Mouse (Mus musculus): ENCODE results near the gene Yipf1. TPM values are rescaled to one million over a fixed set of nuclear protein-coding genes. Genes with fewer than 3 reads are reported as not detected.
"Not testable (repeated sequence)": the region's sequence is repeated elsewhere in the genome, so short reads cannot be mapped to it uniquely, and the experiment has no call there.

Gene Yipf1
- polyA plus RNA-seq, 1 experiment from 2014 or later, result 33.6 TPM

- 88% methylated on average over 20 of the region's 20 CpGs for WGBS (ENCODE audit: missing documents)
- H3K27ac ChIP-seq, result no peak overlapping the region
- no peak overlapping the region for H3K4me3 ChIP-seq (ENCODE audit: inconsistent target)
- H3K79me2 ChIP-seq (ENCODE audit: inconsistent target), result no peaks in the 10 kb centered on the region
- H3K36me3 ChIP-seq (ENCODE audit: inconsistent target), result peaks cover 60% of the 10 kb centered on the region
Measured at GRCm38 (mm10) chr4:107348529-107349310, 34.6 kb downstream of the Yipf1 start.

- 84% methylated on average over 8 of the region's 8 CpGs for WGBS (ENCODE audit: missing documents)
- Histone ChIP-seq H3K79me2 (ENCODE audit: inconsistent target) (no peaks in the 10 kb centered on the region), H3K36me3 (ENCODE audit: inconsistent target) (peaks cover 61% of the 10 kb centered on the region), H3K4me3 (ENCODE audit: inconsistent target) (no peak overlapping the region), H3K27ac (no peak overlapping the region)
Measured at GRCm38 (mm10) chr4:107349311-107350008, 35.3 kb downstream of the Yipf1 start.

GRCm38 (mm10) chr4:107351368-107351767 lies 37.2 kb downstream of the Yipf1 start:
- H3K27ac ChIP-seq, result no peak overlapping the region
- no peaks in the 10 kb centered on the region for H3K79me2 ChIP-seq (ENCODE audit: inconsistent target)
- no peak overlapping the region for H3K4me3 ChIP-seq (ENCODE audit: inconsistent target)
- peaks cover 45% of the 10 kb centered on the region for H3K36me3 ChIP-seq (ENCODE audit: inconsistent target)

- Histone ChIP-seq H3K36me3 (ENCODE audit: inconsistent target) (peaks cover 39% of the 10 kb centered on the region), H3K4me3 (ENCODE audit: inconsistent target) (no peak overlapping the region)
- WGBS (ENCODE audit: missing documents), result 97% methylated on average over 3 of the region's 3 CpGs
Measured at GRCm38 (mm10) chr4:107353612-107354011, 39.4 kb downstream of the Yipf1 start.

GRCm38 (mm10) chr4:107354126-107354525 lies 40.0 kb downstream of the Yipf1 start:
- Histone ChIP-seq H3K36me3 (ENCODE audit: inconsistent target) (peaks cover 39% of the 10 kb centered on the region), H3K79me2 (ENCODE audit: inconsistent target) (no peaks in the 10 kb centered on the region), H3K4me3 (ENCODE audit: inconsistent target) (no peak overlapping the region), H3K27ac (no peak overlapping the region)
- 95% methylated on average over 5 of the region's 5 CpGs for WGBS (ENCODE audit: missing documents)

More at GRCm38 (mm10) chr4:107353612-107354011, 39.4 kb downstream of the Yipf1 start:
- Histone ChIP-seq H3K79me2 (ENCODE audit: inconsistent target) (no peaks in the 10 kb centered on the region), H3K27ac (no peak overlapping the region)

- 91% methylated on average over 4 of the region's 4 CpGs for WGBS (ENCODE audit: missing documents)
- no peaks in the 10 kb centered on the region for H3K79me2 ChIP-seq (ENCODE audit: inconsistent target)
- peaks cover 39% of the 10 kb centered on the region for H3K36me3 ChIP-seq (ENCODE audit: inconsistent target)
- no peak overlapping the region for H3K27ac ChIP-seq
- no peak overlapping the region for H3K4me3 ChIP-seq (ENCODE audit: inconsistent target)
Measured at GRCm38 (mm10) chr4:107354543-107354942, 40.4 kb downstream of the Yipf1 start.

GRCm38 (mm10) chr4:107357172-107357571 lies 43.0 kb downstream of the Yipf1 start:
- H3K36me3 ChIP-seq (ENCODE audit: inconsistent target), result peaks cover 18% of the 10 kb centered on the region; the same call in 1 of the 2 replicates
- WGBS (ENCODE audit: missing documents), result 95% methylated on average over 6 of the region's 8 CpGs
- H3K4me3 ChIP-seq (ENCODE audit: inconsistent target), result not testable (repeated sequence)

GRCm38 (mm10) chr4:107358460-107358859 lies 44.3 kb downstream of the Yipf1 start:
- H3K36me3 ChIP-seq (ENCODE audit: inconsistent target), result peaks cover 7% of the 10 kb centered on the region; the same call in 1 of the 2 replicates
- H3K4me3 ChIP-seq (ENCODE audit: inconsistent target), result no peak overlapping the region
- H3K27ac ChIP-seq, result no peak overlapping the region
- WGBS (ENCODE audit: missing documents), result 90% methylated on average over 3 of the region's 3 CpGs
- H3K79me2 ChIP-seq (ENCODE audit: inconsistent target), result no peaks in the 10 kb centered on the region

More at GRCm38 (mm10) chr4:107357172-107357571, 43.0 kb downstream of the Yipf1 start:
- H3K79me2 ChIP-seq (ENCODE audit: inconsistent target); H3K27ac ChIP-seq: not testable (repeated sequence)

- no peak overlapping the region for H3K4me3 ChIP-seq (ENCODE audit: inconsistent target)
- H3K36me3 ChIP-seq (ENCODE audit: inconsistent target), result no peaks in the 10 kb centered on the region
- no peak overlapping the region for H3K27ac ChIP-seq
- WGBS (ENCODE audit: missing documents), result 60% methylated on average over 7 of the region's 7 CpGs
- no peaks in the 10 kb centered on the region for H3K79me2 ChIP-seq (ENCODE audit: inconsistent target)
Measured at GRCm38 (mm10) chr4:107360457-107361145, 46.4 kb downstream of the Yipf1 start.

- 98% methylated on average over 4 of the region's 4 CpGs for WGBS (ENCODE audit: missing documents)
- Histone ChIP-seq H3K36me3 (ENCODE audit: inconsistent target) (no peaks in the 10 kb centered on the region), H3K27ac (no peak overlapping the region)
Measured at GRCm38 (mm10) chr4:107362755-107363154, 48.6 kb downstream of the Yipf1 start.

GRCm38 (mm10) chr4:107363573-107363972 lies 49.4 kb downstream of the Yipf1 start:
- no peak overlapping the region for H3K4me3 ChIP-seq (ENCODE audit: inconsistent target)
- no peaks in the 10 kb centered on the region for H3K36me3 ChIP-seq (ENCODE audit: inconsistent target)
- H3K79me2 ChIP-seq (ENCODE audit: inconsistent target), result peaks cover 5% of the 10 kb centered on the region
- H3K27ac ChIP-seq, result peak overlapping the region; percentile 22; the same call in 1 of the 2 replicates
- WGBS (ENCODE audit: missing documents), result 67% methylated on average over 6 of the region's 6 CpGs

More at GRCm38 (mm10) chr4:107362755-107363154, 48.6 kb downstream of the Yipf1 start:
- H3K4me3 ChIP-seq (ENCODE audit: inconsistent target), result no peak overlapping the region
- no peaks in the 10 kb centered on the region for H3K79me2 ChIP-seq (ENCODE audit: inconsistent target)

- Histone ChIP-seq H3K36me3 (ENCODE audit: inconsistent target) (no peaks in the 10 kb centered on the region), H3K4me3 (ENCODE audit: inconsistent target) (no peak overlapping the region), H3K79me2 (ENCODE audit: inconsistent target) (peaks cover 11% of the 10 kb centered on the region), H3K27ac (peak overlapping the region; percentile 61)
- WGBS (ENCODE audit: missing documents), result 3% methylated on average over 5 of the region's 5 CpGs
Measured at GRCm38 (mm10) chr4:107364190-107364639, 50.1 kb downstream of the Yipf1 start.

- H3K36me3 ChIP-seq (ENCODE audit: inconsistent target); H3K27ac ChIP-seq; H3K4me3 ChIP-seq (ENCODE audit: inconsistent target): not testable (repeated sequence)
- peaks cover 20% of the 10 kb centered on the region for H3K79me2 ChIP-seq (ENCODE audit: inconsistent target)
Measured at GRCm38 (mm10) chr4:107366408-107366807, 52.2 kb downstream of the Yipf1 start.

GRCm38 (mm10) chr4:107367567-107368314 lies 53.6 kb downstream of the Yipf1 start, which contains the start of gene Ndc1:
Ndc1 (plus strand) TSS chr4:107367784.
- Histone ChIP-seq H3K27ac (peak within 1 kb of the TSS; percentile 92), H3K36me3 (ENCODE audit: inconsistent target) (no peaks in the 10 kb centered on the region), H3K79me2 (ENCODE audit: inconsistent target) (peaks cover 20% of the 10 kb centered on the region), H3K4me3 (ENCODE audit: inconsistent target) (peak within 1 kb of the TSS; percentile 81)
- WGBS (ENCODE audit: missing documents), result under 1% methylated on average over 51 of the region's 51 CpGs

Data from macrophage (primary cell).